Mouse (Mus musculus) embryo, embryonic 11.5 days (tissue): ENCODE data around the gene Ahcyl2.

ENCODE experiments used
- DNase-seq: peaks from one replicate; pipeline ENCODE4 v3.0.0-alpha.2; 2012; ENCODE audit warnings: low read depth, low spot score

Gene Ahcyl2

GRCm38 (mm10) chr6:29910631-29911030 is 142.8 kb downstream of the Ahcyl2 start:
- DNase-seq: no peak

GRCm38 (mm10) chr6:29913673-29914072 is 145.9 kb downstream of the Ahcyl2 start:
- DNase-seq: no peak

DNA sequence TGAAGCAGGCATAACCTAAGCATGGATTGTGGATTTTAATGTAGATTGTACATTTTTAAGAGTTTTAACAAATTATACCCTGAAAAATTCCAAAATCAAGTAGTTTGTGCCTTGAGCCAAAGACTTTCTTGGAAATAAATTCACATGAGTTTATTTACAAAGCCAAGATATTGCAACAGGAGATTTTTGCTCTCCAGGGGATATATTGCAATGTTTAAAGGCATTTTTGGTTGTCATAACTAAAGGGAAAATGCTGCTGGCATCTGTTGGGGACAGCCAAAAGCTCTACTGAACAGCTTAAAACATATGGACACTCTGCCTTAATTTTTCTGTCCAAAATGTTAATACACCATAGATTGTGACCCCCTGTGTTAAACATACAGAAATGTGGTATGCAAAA is 146.3 kb downstream of the Ahcyl2 start:
- DNase-seq: no peak

DNA sequence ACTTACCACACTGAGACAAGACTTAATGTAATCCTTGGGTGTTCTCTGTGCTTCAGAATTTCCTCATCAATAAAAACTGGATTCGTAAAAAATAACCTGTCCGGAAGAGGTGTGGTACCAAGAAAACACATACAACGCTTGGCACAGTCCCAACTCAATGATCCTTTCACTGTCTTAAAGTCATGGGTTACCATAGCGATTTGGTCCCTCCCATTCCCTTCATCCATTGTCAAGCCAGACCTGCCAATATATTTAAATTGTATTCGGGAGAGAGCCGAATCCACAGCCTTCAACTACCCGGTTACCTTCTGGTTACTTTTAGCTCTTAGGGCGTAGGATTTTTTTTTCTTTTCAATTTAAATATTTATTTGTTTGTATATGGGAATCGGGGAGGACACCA is 148.0 kb downstream of the Ahcyl2 start:
- DNase-seq: no peak

GRCm38 (mm10) chr6:29916530-29917382 is 148.9 kb downstream of the Ahcyl2 start, which contains the start of gene Strip2:
Gene Strip2 (plus strand): TSS chr6:29917012.
- peak; percentile 83 for DNase-seq

GRCm38 (mm10) chr6:29917383-29917720 is 149.5 kb downstream of the Ahcyl2 start:
- DNase-seq: peak; percentile 11

- no peak for DNase-seq
Observed at GRCm38 (mm10) chr6:29917947-29918346, 150.1 kb downstream of the Ahcyl2 start.

GRCm38 (mm10) chr6:29923501-29923900 is 155.7 kb downstream of the Ahcyl2 start:
- no peak for DNase-seq

DNA sequence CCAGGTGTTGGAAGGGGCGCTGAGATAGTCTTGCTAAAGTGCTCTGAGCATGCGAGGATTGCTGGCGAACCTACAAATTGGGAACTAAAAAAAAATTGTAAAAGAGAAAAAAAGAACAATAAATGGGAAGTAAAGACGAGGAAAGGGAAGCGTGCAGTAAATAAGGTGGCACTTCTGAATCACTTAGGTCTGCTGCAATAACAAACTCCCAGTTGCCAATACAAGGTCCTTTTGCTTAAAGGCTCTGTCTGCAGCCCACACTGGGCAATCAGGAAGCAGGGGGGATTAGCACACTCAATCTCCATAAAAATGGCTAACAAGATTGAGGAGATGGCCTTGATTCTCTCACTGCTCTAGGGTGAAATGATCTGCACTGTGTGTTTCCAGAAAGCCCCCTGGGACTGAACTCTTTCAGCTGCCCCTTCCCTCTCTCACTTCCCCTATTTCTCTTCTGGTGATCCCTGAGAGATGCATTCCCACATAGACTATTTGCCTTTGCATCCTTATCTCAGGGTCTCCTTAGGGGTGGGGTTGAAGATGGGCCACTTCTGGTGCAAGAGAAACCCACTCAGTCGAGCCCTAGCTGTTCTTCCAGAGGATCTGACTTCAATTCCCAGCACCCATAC is 157.9 kb downstream of the Ahcyl2 start:
- DNase-seq: no peak

DNA sequence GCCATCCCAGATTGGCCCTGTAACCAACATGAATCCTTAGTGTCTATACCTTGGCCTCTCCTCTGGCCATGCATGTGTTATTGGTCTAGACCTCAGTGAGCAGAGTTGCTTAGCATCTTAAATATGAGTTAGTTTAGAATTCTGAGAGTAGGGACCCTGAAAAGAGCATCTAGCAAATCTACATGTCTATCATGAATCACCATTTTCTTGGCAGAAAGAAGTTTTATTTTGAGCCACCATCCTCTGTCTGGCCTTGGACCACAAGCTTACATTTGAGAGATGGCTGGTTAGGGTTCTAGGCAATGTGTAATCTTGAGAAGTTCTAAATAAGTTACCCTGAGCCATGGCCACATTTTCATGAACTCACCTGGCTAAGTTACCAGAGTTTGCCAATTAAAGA is 162.3 kb downstream of the Ahcyl2 start:
- DNase-seq: no peak

DNA sequence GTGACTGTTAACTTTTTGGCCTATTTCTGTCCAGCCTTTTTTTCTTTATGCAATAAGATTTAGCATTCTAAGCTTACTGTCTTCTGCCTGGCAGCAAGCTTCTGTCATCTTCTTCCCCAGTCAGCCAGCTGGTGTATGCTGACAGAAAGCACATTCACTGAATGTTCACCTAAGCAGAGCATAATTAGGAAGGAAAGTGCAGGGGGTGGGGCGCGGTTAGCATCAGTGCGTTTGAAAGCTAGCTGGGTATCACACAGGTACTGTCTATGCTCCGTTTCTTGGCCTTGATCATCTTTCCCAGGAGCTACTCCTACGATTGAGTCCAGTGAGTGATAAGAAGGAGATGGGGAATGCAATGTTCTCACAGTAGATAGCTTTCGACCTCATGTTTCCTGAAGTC is 162.9 kb downstream of the Ahcyl2 start:
- DNase-seq: no peak

DNA sequence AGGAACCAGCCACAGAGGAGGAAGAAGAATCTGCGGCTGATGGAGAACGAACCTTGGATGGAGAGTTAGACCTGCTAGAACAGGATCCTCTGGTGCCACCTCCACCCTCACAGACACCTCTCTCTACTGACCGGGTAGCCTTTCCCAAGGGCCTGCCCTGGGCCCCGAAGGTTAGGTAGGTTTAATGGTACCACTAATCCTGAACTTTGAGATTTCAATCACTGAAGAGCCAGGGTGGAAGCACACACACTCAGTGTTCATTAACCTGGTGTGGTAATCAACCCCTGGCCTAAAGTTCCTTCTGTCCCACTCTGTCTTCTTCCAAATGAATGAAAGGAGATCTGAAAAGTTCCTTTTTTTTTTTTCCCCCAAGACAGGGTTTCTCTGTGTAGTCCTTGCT is 163.4 kb downstream of the Ahcyl2 start:
- no peak for DNase-seq

GRCm38 (mm10) chr6:29935741-29936140 is 167.9 kb downstream of the Ahcyl2 start:
- no peak for DNase-seq

DNA sequence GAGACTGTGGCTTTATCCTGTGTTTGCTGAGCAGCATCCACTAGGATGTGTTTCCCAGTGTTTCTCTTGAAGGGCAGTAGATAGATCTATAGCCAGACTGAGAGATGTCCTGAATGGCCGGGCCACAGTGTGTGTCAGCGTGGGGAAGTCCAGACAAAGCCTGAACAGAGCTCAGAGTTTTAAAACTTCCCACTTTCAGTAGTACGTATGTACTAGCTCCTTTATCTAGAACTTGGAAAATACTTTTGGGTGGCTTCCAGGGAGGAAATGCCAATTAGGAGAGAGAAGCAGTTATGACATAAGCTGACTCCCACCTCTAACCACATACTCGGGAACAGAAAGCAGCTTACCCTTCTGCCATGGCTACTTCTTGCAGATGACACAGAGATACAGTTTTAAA is 172.6 kb downstream of the Ahcyl2 start:
- no peak for DNase-seq

DNA sequence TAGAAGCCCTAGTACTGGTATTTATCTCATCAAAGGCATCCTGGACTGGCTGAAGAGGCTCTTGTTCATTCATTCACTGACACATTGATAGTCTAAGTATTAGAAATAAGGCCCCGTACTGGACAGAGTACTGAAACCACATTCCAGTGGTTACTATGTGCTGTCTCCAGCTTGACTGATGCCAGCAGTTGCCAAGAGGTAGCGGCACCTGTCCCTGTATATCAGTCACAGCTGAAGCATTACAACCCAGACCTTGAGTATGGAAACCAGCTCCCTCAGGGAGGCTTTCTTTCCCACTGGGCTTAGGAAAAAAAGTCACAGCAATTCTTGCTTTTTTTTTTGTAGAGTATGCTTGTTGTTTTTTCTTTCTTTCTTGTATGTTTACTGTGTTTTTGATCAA is 173.2 kb downstream of the Ahcyl2 start:
- no peak for DNase-seq

DNA sequence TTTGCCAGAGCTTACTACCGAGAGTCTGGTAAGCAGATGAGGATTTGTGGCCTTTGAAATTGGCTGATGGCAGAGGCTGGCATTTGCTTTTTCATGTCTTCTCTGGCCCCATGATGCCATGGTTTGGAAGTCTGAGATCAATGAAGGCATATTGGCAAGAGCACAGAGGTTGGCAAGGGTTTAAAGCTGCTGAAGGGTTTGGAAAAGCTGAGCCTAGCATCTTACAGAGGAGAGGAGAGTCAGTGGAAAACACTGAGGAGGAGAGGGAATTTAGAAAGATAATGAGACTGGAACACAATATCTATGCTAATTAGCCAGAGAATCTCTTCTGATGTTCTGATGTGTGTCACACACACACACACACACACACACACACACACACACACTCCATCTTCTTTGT is 176.7 kb downstream of the Ahcyl2 start:
- no peak for DNase-seq

GRCm38 (mm10) chr6:29946568-29946967 is 178.8 kb downstream of the Ahcyl2 start:
- no peak for DNase-seq

DNA sequence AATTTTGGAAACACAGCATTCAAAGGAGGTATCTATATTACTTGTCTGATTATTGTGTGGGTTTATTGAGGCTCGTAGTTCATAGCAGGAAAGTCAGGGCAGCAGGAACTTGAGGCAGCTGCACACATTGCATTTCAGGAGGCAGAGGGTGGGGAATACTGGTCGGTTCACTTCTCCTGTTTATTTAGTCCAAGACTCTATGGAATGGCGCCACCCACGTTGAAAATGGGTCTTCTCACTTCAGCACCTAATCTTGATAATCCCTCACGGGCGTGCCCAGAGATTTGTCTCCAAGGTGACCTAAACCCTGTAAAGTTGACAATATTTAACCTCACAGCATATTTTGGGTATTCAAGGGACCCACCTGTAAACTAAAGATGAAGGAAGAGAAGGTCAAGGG is 180.0 kb downstream of the Ahcyl2 start:
- no peak for DNase-seq

DNA sequence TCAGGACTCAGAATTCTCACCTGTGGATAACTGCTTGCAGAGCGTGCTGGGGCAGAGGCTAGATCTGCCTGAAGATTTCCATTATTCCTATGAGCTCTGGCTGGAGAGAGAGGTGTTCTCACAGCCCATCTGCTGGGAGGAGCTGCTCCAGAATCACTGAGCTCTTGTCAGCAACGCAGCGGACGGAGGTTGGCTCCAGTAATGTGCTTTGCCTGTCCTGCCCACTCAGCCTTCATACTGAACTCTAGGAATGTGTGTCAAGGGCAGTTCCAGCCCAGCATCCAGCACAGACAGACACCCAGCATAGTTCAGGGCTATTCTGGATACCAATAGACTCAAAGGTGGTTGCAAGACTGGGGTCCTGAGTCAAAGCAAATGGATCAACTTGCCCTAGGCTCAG is 188.9 kb downstream of the Ahcyl2 start:
- DNase-seq: no peak

DNA sequence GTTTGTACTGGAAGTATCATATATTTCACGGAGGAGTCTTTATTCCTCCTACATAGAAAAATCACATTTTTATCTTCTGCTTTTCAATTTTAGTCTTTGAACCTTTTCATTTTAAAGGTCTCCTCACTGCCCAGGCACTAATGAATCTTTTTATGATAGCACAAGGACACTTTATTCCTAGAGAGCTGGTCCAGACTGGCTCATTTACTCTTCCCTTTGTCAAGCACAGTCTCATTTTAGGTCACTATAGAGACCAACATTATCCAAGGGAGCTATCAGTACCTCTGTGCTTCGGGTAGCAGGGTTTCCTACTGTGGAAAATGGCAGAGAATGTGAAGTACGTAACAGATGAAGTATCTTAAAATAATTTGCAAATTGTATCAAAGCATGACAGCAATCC is 190.9 kb downstream of the Ahcyl2 start:
- DNase-seq: no peak

DNA sequence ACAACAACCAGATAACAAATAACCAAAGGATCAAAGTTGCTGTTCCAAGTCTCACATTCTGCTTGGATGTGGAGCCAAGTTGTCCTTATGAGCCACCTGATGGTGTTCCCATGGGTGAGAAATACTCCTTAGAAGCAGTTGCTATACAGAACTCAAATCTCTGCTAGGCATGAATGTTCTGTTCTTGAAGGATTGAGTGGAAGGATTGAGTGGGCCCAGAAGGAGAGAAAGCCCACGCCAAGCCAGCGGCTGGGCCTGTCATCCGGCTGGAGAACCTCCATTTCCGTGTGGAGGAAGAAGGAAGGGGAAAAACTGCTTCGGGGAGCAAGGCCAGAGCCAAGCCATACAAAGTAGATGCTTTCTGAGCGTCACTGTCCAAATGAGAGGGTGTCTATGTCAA is 193.3 kb downstream of the Ahcyl2 start:
- no peak for DNase-seq
